Mouse (Mus musculus) c-Kit-positive CD71-positive TER-119-positive erythroid progenitor cells, embryonic 14.5 days (primary cell): Measurements from ENCODE around the gene Spo11.

Experiments used
- DNase-seq: peaks from one replicate; pipeline ENCODE4 v3.0.0-alpha.2; 2013; ENCODE audit warnings: low spot score

Gene Spo11

GRCm38 (mm10) chr2:172977409-172978130 lies at the start of gene Spo11:
TSS of gene Spo11 (plus strand) at chr2:172977700.
- no peak for DNase-seq

- DNase-seq = no peak
These were observed 47.5 kb upstream of the Spo11 start for GRCm38 (mm10) chr2:172929905-172930436.

- no peak for DNase-seq
These were observed 46.2 kb upstream of the Spo11 start for GRCm38 (mm10) chr2:172931137-172931898.

GRCm38 (mm10) chr2:172933631-172934419 lies 43.7 kb upstream of the Spo11 start:
- no peak for DNase-seq

GRCm38 (mm10) chr2:172934420-172934788 lies 43.1 kb upstream of the Spo11 start:
- DNase-seq = no peak

- no peak for DNase-seq
These were observed 42.4 kb upstream of the Spo11 start for GRCm38 (mm10) chr2:172934891-172935740.

- DNase-seq = no peak
These were observed 41.5 kb upstream of the Spo11 start for GRCm38 (mm10) chr2:172935776-172936562.

- DNase-seq = no peak
These were observed 40.7 kb upstream of the Spo11 start for GRCm38 (mm10) chr2:172936844-172937243.

GRCm38 (mm10) chr2:172937326-172938190 lies 39.9 kb upstream of the Spo11 start:
- no peak for DNase-seq

- DNase-seq = no peak
These were observed 38.5 kb upstream of the Spo11 start for GRCm38 (mm10) chr2:172938761-172939638.

GRCm38 (mm10) chr2:172939639-172940002 lies 37.9 kb upstream of the Spo11 start:
- no peak for DNase-seq

- DNase-seq = no peak
These were observed 37.3 kb upstream of the Spo11 start, which contains the start of gene Bmp7 for GRCm38 (mm10) chr2:172940003-172940798. TSS of gene Bmp7 (minus strand) at chr2:172940321.

- no peak for DNase-seq
These were observed 36.7 kb upstream of the Spo11 start for GRCm38 (mm10) chr2:172940799-172941163.

- DNase-seq = no peak
These were observed 28.4 kb upstream of the Spo11 start for GRCm38 (mm10) chr2:172949051-172949450.

GRCm38 (mm10) chr2:172950119-172950676 lies 27.3 kb upstream of the Spo11 start:
- no peak for DNase-seq

GRCm38 (mm10) chr2:172950722-172951121 lies 26.8 kb upstream of the Spo11 start:
- DNase-seq = no peak

GRCm38 (mm10) chr2:172951976-172952375 lies 25.5 kb upstream of the Spo11 start:
- no peak for DNase-seq

GRCm38 (mm10) chr2:172958579-172958978 lies 18.9 kb upstream of the Spo11 start:
- DNase-seq = no peak
